Mouse (Mus musculus) forebrain, embryonic 13.5 days (tissue): ENCODE results near the gene Ngp. TPM values are rescaled to one million over a fixed set of nuclear protein-coding genes. Genes with fewer than 3 reads are reported as not detected.
"Not testable (repeated sequence)": the region's sequence is repeated elsewhere in the genome, so short reads cannot be mapped to it uniquely, and the experiment has no call there.

Source experiments
- ATAC-seq: fragments of 200-750 bp; cut with Nextera tagmentation; 2 replicates; pipeline ENCODE4 v1.8.0; 2017
- H3K27ac ChIP-seq: fragments of 300-500 bp; sonication (generic); 2 replicates; pipeline ENCODE4 v1.5.1; 2015; ENCODE audit warnings: inconsistent platforms, mild to moderate bottlenecking, moderate library complexity
- H3K27me3 ChIP-seq: fragments of 300-500 bp; sonication (generic); 2 replicates; pipeline ENCODE4 v1.6.1; 2015; ENCODE audit warnings: mild to moderate bottlenecking, inconsistent platforms
- H3K36me3 ChIP-seq: fragments of 300-500 bp; sonication (generic); 2 replicates; pipeline ENCODE4 v1.6.1; 2015; ENCODE audit warnings: mild to moderate bottlenecking, inconsistent platforms; ENCODE audit not compliant: poor library complexity, severe bottlenecking
- H3K4me1 ChIP-seq: fragments of 300-500 bp; sonication (generic); 2 replicates; pipeline ENCODE4 v1.6.1; 2015; ENCODE audit warnings: inconsistent platforms
- H3K4me2 ChIP-seq: fragments of 300-500 bp; sonication (generic); 2 replicates; pipeline ENCODE4 v1.6.1; 2015; ENCODE audit warnings: inconsistent platforms, mild to moderate bottlenecking, moderate library complexity
- H3K4me3 ChIP-seq: fragments of 300-500 bp; sonication (generic); 2 replicates; pipeline ENCODE4 v1.5.1; 2015; ENCODE audit warnings: mild to moderate bottlenecking, inconsistent platforms
- H3K9ac ChIP-seq: fragments of 300-500 bp; sonication (generic); 2 replicates; pipeline ENCODE4 v1.6.1; 2015; ENCODE audit warnings: mild to moderate bottlenecking, inconsistent platforms
- H3K9me3 ChIP-seq: fragments of 300-500 bp; sonication (generic); replicated peaks from 2 replicates; pipeline ENCODE4 v1.6.1; 2016; ENCODE audit warnings: inconsistent platforms
- WGBS: fragments of 180-500 bp; shearing (Covaris S2); methylation state at CpG from one replicate; pipeline ENCODE4 v1.1.7; 2015; 5-methylcytosine and 5-hydroxymethylcytosine counted together
- polyA plus RNA-seq: library from polyadenylated mRNA; unstranded; fragments of >200 nt; fragmentation: Nextera tagmentation; extraction: Ambion mirVana; gene quantifications from 2 replicates; pipeline ENCODE4 v1.2.1, GENCODE M21; 2015

Gene Ngp
- 0.22 and 0.96 TPM in 2 replicates for polyA plus RNA-seq

- Histone ChIP-seq H3K36me3 (no peaks in the 10 kb centered on the region), H3K27me3 (no peaks in the 10 kb centered on the region), H3K9ac (no peak within 1 kb of the TSS), H3K4me1 (no peaks in the 10 kb centered on the region), H3K27ac (no peak within 1 kb of the TSS), H3K4me3 (no peak within 1 kb of the TSS), H3K9me3 (no peaks in the 10 kb centered on the region), H3K4me2 (no peak within 1 kb of the TSS)
- 92% methylated on average over 12 of the region's 12 CpGs for WGBS
- ATAC-seq: no peak
Measured at GRCm38 (mm10) chr9:110419511-110420112, at the start of gene Ngp. Gene Ngp, plus strand, starts transcription at chr9:110419747.

GRCm38 (mm10) chr9:110369860-110370259 is 49.7 kb upstream of the Ngp start:
- no peak overlapping the region for H3K4me2 ChIP-seq
- H3K27me3 ChIP-seq: no peaks in the 10 kb centered on the region
- H3K36me3 ChIP-seq: peaks cover 48% of the 10 kb centered on the region
- 90% methylated on average over 3 of the region's 3 CpGs for WGBS
- no peaks in the 10 kb centered on the region for H3K9me3 ChIP-seq
- no peak overlapping the region for H3K9ac ChIP-seq
- H3K4me1 ChIP-seq: peaks cover 2% of the 10 kb centered on the region; the same call in 1 of the 2 replicates
- no peak overlapping the region for H3K27ac ChIP-seq
- no peak for ATAC-seq
- no peak overlapping the region for H3K4me3 ChIP-seq

- 95% methylated on average over 13 of the region's 13 CpGs for WGBS
- Histone ChIP-seq H3K36me3 (peaks cover 70% of the 10 kb centered on the region), H3K9me3 (no peaks in the 10 kb centered on the region), H3K9ac (no peak overlapping the region), H3K27me3 (no peaks in the 10 kb centered on the region), H3K27ac (no peak overlapping the region), H3K4me3 (no peak overlapping the region), H3K4me2 (no peak overlapping the region), H3K4me1 (no peaks in the 10 kb centered on the region)
- no peak for ATAC-seq
Measured at GRCm38 (mm10) chr9:110373871-110374270, 45.7 kb upstream of the Ngp start.

GRCm38 (mm10) chr9:110375668-110376067 is 43.9 kb upstream of the Ngp start:
- H3K27me3 ChIP-seq: no peaks in the 10 kb centered on the region
- ATAC-seq: no peak
- no peak overlapping the region for H3K9ac ChIP-seq
- H3K4me1 ChIP-seq: no peaks in the 10 kb centered on the region
- no peak overlapping the region for H3K4me3 ChIP-seq
- no peaks in the 10 kb centered on the region for H3K9me3 ChIP-seq
- WGBS: 97% methylated on average over 3 of the region's 3 CpGs
- H3K4me2 ChIP-seq: no peak overlapping the region
- peaks cover 80% of the 10 kb centered on the region for H3K36me3 ChIP-seq
- H3K27ac ChIP-seq: no peak overlapping the region

GRCm38 (mm10) chr9:110377655-110378054 is 41.9 kb upstream of the Ngp start:
- not testable (repeated sequence) for H3K27ac ChIP-seq, H3K4me2 ChIP-seq, H3K27me3 ChIP-seq, ATAC-seq, H3K4me3 ChIP-seq, H3K4me1 ChIP-seq, H3K9me3 ChIP-seq, H3K9ac ChIP-seq
- WGBS: 88% methylated on average over 15 of the region's 15 CpGs
- H3K36me3 ChIP-seq: peaks cover 92% of the 10 kb centered on the region

- no peak overlapping the region for H3K4me2 ChIP-seq
- no peaks in the 10 kb centered on the region for H3K4me1 ChIP-seq
- H3K4me3 ChIP-seq: no peak overlapping the region
- H3K36me3 ChIP-seq: peaks cover 92% of the 10 kb centered on the region
- no peak for ATAC-seq
- H3K9ac ChIP-seq: no peak overlapping the region
- no peak overlapping the region for H3K27ac ChIP-seq
- WGBS: 96% methylated on average over 8 of the region's 8 CpGs
- H3K27me3 ChIP-seq: no peaks in the 10 kb centered on the region
- H3K9me3 ChIP-seq: no peaks in the 10 kb centered on the region
Measured at GRCm38 (mm10) chr9:110379361-110379760, 40.2 kb upstream of the Ngp start.

GRCm38 (mm10) chr9:110380662-110381061 is 38.9 kb upstream of the Ngp start:
- no peak overlapping the region for H3K27ac ChIP-seq
- WGBS: 44% methylated on average over 21 of the region's 21 CpGs
- H3K27me3 ChIP-seq: no peaks in the 10 kb centered on the region
- no peak overlapping the region for H3K4me3 ChIP-seq
- no peaks in the 10 kb centered on the region for H3K9me3 ChIP-seq
- no peak overlapping the region for H3K4me2 ChIP-seq
- H3K36me3 ChIP-seq: peaks cover 96% of the 10 kb centered on the region
- H3K9ac ChIP-seq: no peak overlapping the region
- ATAC-seq: 0 out of 2 replicates have a peak, but pooled peaks have one; percentile 6
- no peaks in the 10 kb centered on the region for H3K4me1 ChIP-seq

- Histone ChIP-seq H3K4me2 (no peak overlapping the region), H3K4me1 (no peaks in the 10 kb centered on the region), H3K27me3 (no peaks in the 10 kb centered on the region), H3K9ac (no peak overlapping the region), H3K36me3 (peaks cover 96% of the 10 kb centered on the region), H3K4me3 (no peak overlapping the region), H3K9me3 (no peaks in the 10 kb centered on the region), H3K27ac (no peak overlapping the region)
- peak; percentile 1; the same call in 1 of the 2 replicates for ATAC-seq
- WGBS: 86% methylated on average over 12 of the region's 12 CpGs
Measured at GRCm38 (mm10) chr9:110381292-110381691, 38.3 kb upstream of the Ngp start.

- Histone ChIP-seq H3K4me3 (no peak overlapping the region), H3K27ac (no peak overlapping the region), H3K9me3 (no peaks in the 10 kb centered on the region), H3K36me3 (peaks cover 98% of the 10 kb centered on the region), H3K27me3 (no peaks in the 10 kb centered on the region), H3K9ac (no peak overlapping the region), H3K4me2 (no peak overlapping the region), H3K4me1 (no peaks in the 10 kb centered on the region)
- WGBS: 85% methylated on average over 7 of the region's 7 CpGs
- ATAC-seq: no peak
Measured at GRCm38 (mm10) chr9:110384369-110384929, 35.1 kb upstream of the Ngp start.

GRCm38 (mm10) chr9:110388011-110388410 is 31.5 kb upstream of the Ngp start:
- Histone ChIP-seq H3K27me3 (no peaks in the 10 kb centered on the region), H3K4me1 (no peaks in the 10 kb centered on the region), H3K4me2 (no peak overlapping the region), H3K36me3 (peaks cover 100% of the 10 kb centered on the region), H3K9ac (no peak overlapping the region), H3K9me3 (no peaks in the 10 kb centered on the region), H3K27ac (no peak overlapping the region), H3K4me3 (no peak overlapping the region)
- 91% methylated on average over 7 of the region's 7 CpGs for WGBS
- no peak for ATAC-seq

- ATAC-seq: no peak
- H3K27me3 ChIP-seq: no peaks in the 10 kb centered on the region
- 95% methylated on average over 3 of the region's 3 CpGs for WGBS
- H3K4me2 ChIP-seq: no peak overlapping the region
- H3K27ac ChIP-seq: no peak overlapping the region
- no peak overlapping the region for H3K4me3 ChIP-seq
- H3K9me3 ChIP-seq: no peaks in the 10 kb centered on the region
- no peaks in the 10 kb centered on the region for H3K4me1 ChIP-seq
- peaks cover 97% of the 10 kb centered on the region for H3K36me3 ChIP-seq
- H3K9ac ChIP-seq: no peak overlapping the region
Measured at GRCm38 (mm10) chr9:110390843-110391242, 28.7 kb upstream of the Ngp start.

- H3K4me2 ChIP-seq: no peak overlapping the region
- H3K4me1 ChIP-seq: no peaks in the 10 kb centered on the region
- H3K36me3 ChIP-seq: peaks cover 90% of the 10 kb centered on the region
- no peak overlapping the region for H3K27ac ChIP-seq
- H3K9me3 ChIP-seq: no peaks in the 10 kb centered on the region
- H3K4me3 ChIP-seq: no peak overlapping the region
- no peak for ATAC-seq
- H3K9ac ChIP-seq: no peak overlapping the region
- WGBS: 88% methylated on average over 4 of the region's 4 CpGs
- H3K27me3 ChIP-seq: no peaks in the 10 kb centered on the region
Measured at GRCm38 (mm10) chr9:110393295-110393694, 26.3 kb upstream of the Ngp start.

- Histone ChIP-seq H3K27me3 (no peaks in the 10 kb centered on the region), H3K4me3 (no peak overlapping the region), H3K36me3 (peaks cover 25% of the 10 kb centered on the region), H3K9ac (no peak overlapping the region), H3K27ac (no peak overlapping the region), H3K4me2 (no peak overlapping the region), H3K9me3 (no peaks in the 10 kb centered on the region), H3K4me1 (no peaks in the 10 kb centered on the region)
- no peak for ATAC-seq
- WGBS: 90% methylated on average over 5 of the region's 5 CpGs
Measured at GRCm38 (mm10) chr9:110400650-110401049, 18.9 kb upstream of the Ngp start.
